Mouse (Mus musculus) monocyte, adult 5-6 weeks (primary cell): ENCODE measurements around the gene 1700067K01Rik. TPM values are rescaled to one million over a fixed set of nuclear protein-coding genes. Genes with fewer than 3 reads are reported as not detected.

Experiments used
- ATAC-seq: fragments of 153-309, 156-312 bp; replicated peaks from 2 replicates; pipeline ENCODE4 v1.8.0; 2017; ENCODE audit warnings: mild to moderate bottlenecking; ENCODE audit not compliant: low TSS enrichment, insufficient number of reproducible peaks, severe bottlenecking, poor library complexity, low FRiP score
- total RNA-seq: library from RNA; stranded (forward); fragments of 200-1000, 200-491, 200-594 nt; gene quantifications from 3 replicates; pipeline ENCODE4 v1.2.3, GENCODE M21; 2017

The 1700067K01Rik gene
- total RNA-seq, 1 experiment from 2014 or later: not detected

GRCm38 (mm10) chr8:84042066-84042947 is 41.0 kb downstream of the 1700067K01Rik start, which contains the start of gene Il27ra:
Gene Il27ra, minus strand, starts transcription at chr8:84042589.
- ATAC-seq: peak; percentile 83

GRCm38 (mm10) chr8:84042948-84043342 is 41.6 kb downstream of the 1700067K01Rik start:
- ATAC-seq: no peak

- ATAC-seq: no peak
Measured at GRCm38 (mm10) chr8:84044103-84044502, 42.8 kb downstream of the 1700067K01Rik start.

- ATAC-seq: no peak
Measured at GRCm38 (mm10) chr8:84044900-84045299, 43.6 kb downstream of the 1700067K01Rik start, which contains the start of gene Rln3. Gene Rln3, minus strand, starts transcription at chr8:84045000.

GRCm38 (mm10) chr8:84046505-84046904 is 45.2 kb downstream of the 1700067K01Rik start:
- ATAC-seq: no peak

GRCm38 (mm10) chr8:84048171-84048570 is 46.9 kb downstream of the 1700067K01Rik start:
- no peak for ATAC-seq

- ATAC-seq: no peak
Measured at GRCm38 (mm10) chr8:84052746-84053145, 51.4 kb downstream of the 1700067K01Rik start.

- ATAC-seq: no peak
Measured at GRCm38 (mm10) chr8:84053229-84053628, 51.9 kb downstream of the 1700067K01Rik start.

Other genes starting within 250 kb of the 1700067K01Rik start
- gene Adgrl1, start 101.4 kb upstream of the 1700067K01Rik start, total RNA-seq: 0.53 to 4.7 TPM (median 1.5 TPM) in 3 replicates
- 0.10 to 0.58 TPM in 2 of 3 replicates, not detected in the other for gene Gm10644, start 46.3 kb upstream of the 1700067K01Rik start, total RNA-seq
- gene Asf1b, start 46.0 kb upstream of the 1700067K01Rik start, total RNA-seq: 3.5 to 4.9 TPM (median 3.6 TPM) in 3 replicates
- gene Prkaca, start 28.5 kb upstream of the 1700067K01Rik start, total RNA-seq: 14.5 to 24.5 TPM (median 18.8 TPM) in 3 replicates
- gene Samd1, start 3.8 kb upstream of the 1700067K01Rik start, total RNA-seq: 26.3 to 44.6 TPM (median 35.4 TPM) in 3 replicates
- gene 2210011C24Rik, start 10.7 kb downstream of the 1700067K01Rik start, total RNA-seq: not detected in 3 replicates
- 0.19 to 0.95 TPM in 2 of 3 replicates, not detected in the other for gene Palm3, start 20.0 kb downstream of the 1700067K01Rik start, total RNA-seq
- gene Il27ra, start 41.1 kb downstream of the 1700067K01Rik start, total RNA-seq: 7.4 to 27.0 TPM (median 8.4 TPM) in 3 replicates
- gene Rln3, start 43.5 kb downstream of the 1700067K01Rik start, total RNA-seq: not detected in 3 replicates
- gene Gm10643, start 63.6 kb downstream of the 1700067K01Rik start, total RNA-seq: 2.4 to 3.7 TPM (median 2.6 TPM) in 3 replicates
- gene Rfx1, start 65.3 kb downstream of the 1700067K01Rik start, total RNA-seq: 8.4 to 15.4 TPM (median 10.1 TPM) in 3 replicates
- 19.0 to 27.3 TPM (median 24.0 TPM) in 3 replicates for gene Dcaf15, start 103.3 kb downstream of the 1700067K01Rik start, total RNA-seq
- gene Podnl1, start 124.5 kb downstream of the 1700067K01Rik start, total RNA-seq: 0.11 to 0.87 TPM (median 0.57 TPM) in 3 replicates
- 8.7 to 18.5 TPM (median 16.1 TPM) in 3 replicates for gene Cc2d1a, start 146.4 kb downstream of the 1700067K01Rik start, total RNA-seq
- 1.8 to 2.1 TPM in 2 of 3 replicates, not detected in the other for gene 4930432K21Rik, start 146.5 kb downstream of the 1700067K01Rik start, total RNA-seq
- gene Nanos3, start 183.7 kb downstream of the 1700067K01Rik start, total RNA-seq: not detected in 3 replicates
- gene Zswim4, start 235.6 kb downstream of the 1700067K01Rik start, total RNA-seq: 11.8 to 12.1 TPM (median 11.9 TPM) in 3 replicates
- 106 to 180 TPM (median 151 TPM) in 3 replicates for gene D8Ertd738e, start 248.2 kb downstream of the 1700067K01Rik start, total RNA-seq